Mouse (Mus musculus) limb, embryonic 15.5 days (tissue): Measurements from ENCODE around the gene Pmepa1. TPM values are rescaled to one million over a fixed set of nuclear protein-coding genes. Genes with fewer than 3 reads are reported as not detected.

Experiments
- ATAC-seq: fragments of 200-750 bp; cut with Nextera tagmentation; 2 replicates; pipeline ENCODE4 v1.8.0; 2017; ENCODE audit warnings: low read depth, moderate TSS enrichment; ENCODE audit not compliant: insufficient number of reproducible peaks, low FRiP score, low TSS enrichment
- H3K27ac ChIP-seq: fragments of 300-500 bp; sonication (generic); 2 replicates; pipeline ENCODE4 v1.5.1; 2015; ENCODE audit warnings: moderate library complexity, mild to moderate bottlenecking, inconsistent platforms
- H3K27me3 ChIP-seq: fragments of 300-500 bp; sonication (generic); 2 replicates; pipeline ENCODE4 v1.6.1; 2015; ENCODE audit warnings: inconsistent platforms
- H3K36me3 ChIP-seq: fragments of 300-500 bp; sonication (generic); 2 replicates; pipeline ENCODE4 v1.6.1; 2015; ENCODE audit warnings: inconsistent platforms
- H3K4me1 ChIP-seq: fragments of 300-500 bp; sonication (generic); 2 replicates; pipeline ENCODE4 v1.6.1; 2015; ENCODE audit warnings: inconsistent platforms
- H3K4me2 ChIP-seq: fragments of 300-500 bp; sonication (generic); 2 replicates; pipeline ENCODE4 v1.6.1; 2015; ENCODE audit warnings: mild to moderate bottlenecking, inconsistent platforms
- H3K4me3 ChIP-seq: fragments of 300-500 bp; sonication (generic); 2 replicates; pipeline ENCODE4 v1.5.1; 2015; ENCODE audit warnings: mild to moderate bottlenecking, inconsistent platforms
- H3K9ac ChIP-seq: fragments of 300-500 bp; sonication (generic); 2 replicates; pipeline ENCODE4 v1.6.1; 2015; ENCODE audit warnings: inconsistent platforms
- H3K9me3 ChIP-seq: fragments of 300-500 bp; sonication (generic); 2 replicates; pipeline ENCODE4 v1.6.1; 2016; ENCODE audit warnings: inconsistent platforms
- WGBS: fragments of 180-500 bp; shearing (Covaris S2); methylation state at CpG from one replicate; pipeline ENCODE4 v1.1.7; 2015; 5-methylcytosine and 5-hydroxymethylcytosine counted together
- polyA plus RNA-seq: library from polyadenylated mRNA; unstranded; fragments of >200 nt; fragmentation: Nextera tagmentation; extraction: Ambion mirVana; gene quantifications from 2 replicates; pipeline ENCODE4 v1.2.1, GENCODE M21; 2015

The Pmepa1 gene
- polyA plus RNA-seq, 1 experiment from 2014 or later: 8.4 TPM

DNA sequence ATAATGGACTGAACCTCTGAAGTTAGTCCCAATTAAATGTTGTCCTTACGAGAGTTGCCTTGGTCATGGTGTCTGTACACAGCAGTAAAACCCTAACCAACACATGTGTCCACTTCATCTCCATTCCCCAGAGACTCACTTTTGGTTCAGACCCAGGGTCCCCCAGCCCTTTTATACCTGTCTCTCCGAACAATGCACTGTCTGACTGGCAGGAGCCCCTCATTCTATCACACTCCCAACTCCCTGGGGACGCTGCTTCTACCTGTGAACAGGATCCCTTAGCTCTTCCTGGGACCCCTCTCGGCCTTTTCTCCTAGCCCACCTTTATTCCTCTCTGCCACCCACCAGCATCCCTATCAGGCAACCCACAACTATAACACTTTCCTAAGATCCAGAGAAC lies 81.5 kb downstream of the Pmepa1 start:
- Histone ChIP-seq H3K27ac (no peak overlapping the region), H3K9ac (no peak overlapping the region), H3K4me1 (no peaks in the 10 kb centered on the region), H3K9me3 (no peaks in the 10 kb centered on the region), H3K4me3 (no peak overlapping the region), H3K36me3 (no peaks in the 10 kb centered on the region), H3K4me2 (no peak overlapping the region), H3K27me3 (no peaks in the 10 kb centered on the region)
- 90% methylated on average over 4 of the region's 4 CpGs for WGBS
- ATAC-seq: no peak

DNA sequence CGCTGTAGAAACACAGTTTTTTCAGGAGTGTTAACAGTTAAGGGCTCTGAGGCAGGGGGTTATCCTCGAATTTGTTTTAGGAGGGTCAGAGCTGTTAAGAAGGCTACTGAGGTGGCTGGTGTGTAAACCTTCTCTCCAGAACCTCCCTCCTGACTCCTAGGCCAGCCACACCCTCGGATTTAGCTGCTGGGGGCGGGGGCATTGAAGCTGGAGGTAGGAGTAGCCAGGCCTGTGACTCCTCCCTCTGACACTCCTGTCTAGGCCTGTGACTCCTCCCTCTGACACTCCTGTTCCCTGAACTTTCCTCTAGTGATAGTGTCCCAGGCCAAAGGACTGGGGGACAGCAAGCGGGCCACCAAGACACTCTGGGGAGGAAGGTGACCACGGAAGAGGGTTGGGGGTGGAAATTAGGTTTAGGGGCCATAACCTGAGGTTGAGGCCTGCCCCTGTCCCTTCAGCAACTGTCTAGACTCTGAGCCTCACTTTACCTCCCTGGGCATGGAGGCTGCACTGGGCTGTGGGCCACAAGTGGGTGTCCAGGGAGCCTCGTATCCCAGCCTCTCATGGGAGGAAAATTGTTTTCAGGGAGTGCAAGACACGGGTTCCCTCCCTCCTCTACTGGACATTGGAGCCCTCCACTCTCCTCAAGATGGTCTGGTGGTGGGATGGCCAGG lies 89.0 kb downstream of the Pmepa1 start:
- ATAC-seq: no peak
- 34% methylated on average over 8 of the region's 8 CpGs for WGBS

DNA sequence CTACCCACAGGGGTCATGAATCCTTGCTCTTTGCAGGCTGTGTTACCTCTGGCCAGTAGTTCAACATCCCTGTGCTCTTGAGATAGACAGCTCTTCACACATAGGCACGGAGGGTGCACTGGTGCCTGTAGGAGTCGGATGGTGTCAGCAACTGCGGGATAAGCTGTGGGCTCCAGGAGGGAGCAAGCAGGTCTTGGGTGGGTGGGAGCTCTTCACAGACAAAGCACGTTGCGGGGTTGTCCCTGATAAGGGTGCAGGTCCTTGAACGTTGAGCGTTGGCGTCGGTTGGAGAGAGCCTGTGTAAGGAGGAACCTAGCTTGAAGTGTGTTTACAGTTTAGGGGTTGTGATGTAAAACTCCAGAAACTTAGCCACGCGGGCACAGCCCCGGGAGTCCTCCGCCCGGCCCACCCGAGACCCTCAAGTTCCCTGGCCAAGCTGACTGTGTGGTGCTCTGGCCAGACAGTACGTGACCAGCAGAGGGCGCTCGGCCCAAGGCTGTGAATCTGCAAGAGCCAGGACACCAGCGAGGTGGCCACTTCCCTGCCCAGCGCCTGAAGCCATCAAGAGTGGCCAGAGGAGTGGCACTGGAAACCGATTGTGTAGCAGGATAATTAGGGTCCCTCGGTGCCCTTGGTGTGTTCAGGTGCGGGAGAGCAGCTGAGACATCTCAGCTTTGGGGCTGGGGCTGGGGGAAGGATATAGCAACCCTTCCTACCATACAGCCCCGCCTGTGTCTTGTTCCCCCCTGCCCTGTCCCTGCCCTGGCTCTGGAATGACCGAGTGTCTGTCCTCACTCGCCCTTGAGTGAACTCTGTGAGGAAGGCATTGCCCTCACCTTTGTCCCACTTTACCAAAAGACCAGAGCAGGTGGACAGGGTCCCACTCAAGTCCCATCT lies 90.0 kb downstream of the Pmepa1 start:
- no peak overlapping the region for H3K4me3 ChIP-seq
- no peak overlapping the region for H3K9ac ChIP-seq
- H3K36me3 ChIP-seq: no peaks in the 10 kb centered on the region
- H3K4me1 ChIP-seq: 0 out of 2 replicates have a peak, but pooled peaks cover 6% of the 10 kb centered on the region
- H3K9me3 ChIP-seq: no peaks in the 10 kb centered on the region
- H3K27me3 ChIP-seq: peaks cover 7% of the 10 kb centered on the region; the same call in 1 of the 2 replicates
- no peak overlapping the region for H3K4me2 ChIP-seq
- H3K27ac ChIP-seq: no peak overlapping the region
- 0 out of 2 replicates have a peak, but pooled peaks have one; percentile 30 for ATAC-seq
- 30% methylated on average over 26 of the region's 26 CpGs for WGBS

More for the DNA sequence above, 89.0 kb downstream of the Pmepa1 start:
- Histone ChIP-seq H3K4me2 (no peak overlapping the region), H3K36me3 (no peaks in the 10 kb centered on the region), H3K27me3 (peaks cover 7% of the 10 kb centered on the region; the same call in 1 of the 2 replicates), H3K27ac (no peak overlapping the region), H3K9me3 (no peaks in the 10 kb centered on the region), H3K4me3 (no peak overlapping the region), H3K4me1 (0 out of 2 replicates have a peak, but pooled peaks cover 6% of the 10 kb centered on the region), H3K9ac (no peak overlapping the region)

DNA sequence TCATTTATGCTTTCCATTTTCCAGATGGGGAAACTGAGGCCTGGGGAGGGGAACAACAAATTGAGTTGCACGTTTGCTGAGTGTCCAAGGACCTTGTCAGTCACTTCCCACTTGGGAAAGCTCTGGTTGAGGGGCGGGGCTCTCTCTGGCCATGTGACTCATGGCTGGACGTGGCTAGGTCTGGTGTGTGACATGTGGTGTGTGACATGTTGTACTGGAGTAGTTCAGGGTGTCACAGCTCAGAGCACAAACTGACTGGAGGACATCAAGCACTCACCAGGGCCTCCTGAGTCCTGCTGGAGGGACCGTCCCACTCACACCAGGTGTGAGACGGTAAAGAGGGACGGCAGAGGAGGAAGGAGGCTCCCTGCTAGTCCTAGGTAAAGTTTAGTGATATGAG lies 91.1 kb downstream of the Pmepa1 start:
- ATAC-seq: no peak
- WGBS: 60% methylated on average over 6 of the region's 6 CpGs

DNA sequence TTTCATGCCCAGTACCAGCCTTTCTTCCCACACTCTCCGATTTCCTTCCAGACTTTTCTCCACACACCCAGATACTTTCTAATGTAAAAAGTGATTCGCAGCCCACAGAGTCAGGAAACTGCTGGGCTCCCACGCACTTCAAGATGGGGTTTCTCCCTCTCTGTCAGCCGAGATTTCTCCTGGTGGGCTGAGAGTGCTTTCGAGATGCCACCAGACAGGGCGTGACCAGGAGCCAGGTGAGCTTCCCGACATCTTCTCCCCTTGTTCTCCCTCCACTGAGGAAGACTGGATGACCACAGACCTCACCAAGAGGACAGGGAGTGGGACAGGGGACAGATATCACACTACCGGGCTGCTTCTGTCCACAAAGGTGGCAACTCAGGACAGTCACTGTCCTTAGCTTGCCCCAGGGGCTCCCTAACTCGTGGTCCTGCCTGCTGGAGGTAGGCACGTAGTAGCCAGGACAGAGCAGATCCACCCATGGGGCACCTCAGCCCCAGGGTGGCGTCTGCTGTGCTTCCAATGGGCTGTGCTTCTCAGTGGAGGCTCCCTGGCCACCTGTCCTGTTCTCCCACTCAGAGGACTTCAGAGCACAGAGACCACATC lies 91.8 kb downstream of the Pmepa1 start:
- H3K4me1 ChIP-seq: peaks cover 11% of the 10 kb centered on the region; the same call in 1 of the 2 replicates
- no peaks in the 10 kb centered on the region for H3K36me3 ChIP-seq
- no peak overlapping the region for H3K27ac ChIP-seq
- H3K4me2 ChIP-seq: no peak overlapping the region
- peaks cover 7% of the 10 kb centered on the region for H3K27me3 ChIP-seq
- WGBS: 63% methylated on average over 11 of the region's 11 CpGs
- H3K9ac ChIP-seq: no peak overlapping the region
- no peak overlapping the region for H3K4me3 ChIP-seq
- H3K9me3 ChIP-seq: no peaks in the 10 kb centered on the region
- no peak for ATAC-seq

More for the DNA sequence above, 91.1 kb downstream of the Pmepa1 start:
- Histone ChIP-seq H3K9me3 (no peaks in the 10 kb centered on the region), H3K27me3 (peaks cover 7% of the 10 kb centered on the region; the same call in 1 of the 2 replicates), H3K4me2 (no peak overlapping the region), H3K27ac (no peak overlapping the region), H3K4me1 (peaks cover 11% of the 10 kb centered on the region; the same call in 1 of the 2 replicates), H3K36me3 (no peaks in the 10 kb centered on the region), H3K4me3 (no peak overlapping the region), H3K9ac (no peak overlapping the region)

DNA sequence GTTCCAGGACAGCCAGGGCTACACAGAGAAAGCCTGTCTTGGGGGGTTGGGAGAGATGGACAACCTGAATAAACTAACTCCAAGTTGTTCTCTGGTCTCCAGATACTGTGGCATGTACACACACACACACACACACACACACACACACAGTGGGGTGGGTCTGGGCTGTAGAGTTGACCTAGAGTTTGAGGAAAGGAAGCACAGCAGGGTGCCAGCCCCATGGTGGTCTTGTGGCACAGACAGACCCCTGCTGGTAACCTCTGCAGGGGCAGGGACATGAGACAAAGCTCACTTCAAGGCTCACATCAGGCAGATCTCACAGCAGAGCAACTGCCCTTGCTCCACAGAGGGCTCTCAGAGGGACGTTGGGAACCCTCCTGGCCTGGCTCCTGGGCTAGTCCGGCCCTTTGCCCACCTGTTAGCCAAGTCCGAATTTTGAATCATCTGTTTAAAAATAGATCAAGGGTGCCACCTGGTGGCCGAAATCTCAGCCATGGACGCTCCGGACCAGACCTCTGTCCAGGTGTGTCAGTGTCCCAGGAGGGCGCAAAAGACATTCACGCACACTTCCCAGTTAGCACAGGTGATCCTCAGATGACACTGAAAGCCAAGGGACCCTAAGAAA lies 92.4 kb downstream of the Pmepa1 start:
- Histone ChIP-seq H3K9ac (no peak overlapping the region), H3K4me1 (peaks cover 11% of the 10 kb centered on the region; the same call in 1 of the 2 replicates), H3K4me2 (no peak overlapping the region), H3K36me3 (no peaks in the 10 kb centered on the region), H3K27me3 (peaks cover 7% of the 10 kb centered on the region), H3K4me3 (no peak overlapping the region), H3K27ac (no peak overlapping the region), H3K9me3 (no peaks in the 10 kb centered on the region)
- ATAC-seq: no peak
- 5% methylated on average over 8 of the region's 8 CpGs for WGBS

DNA sequence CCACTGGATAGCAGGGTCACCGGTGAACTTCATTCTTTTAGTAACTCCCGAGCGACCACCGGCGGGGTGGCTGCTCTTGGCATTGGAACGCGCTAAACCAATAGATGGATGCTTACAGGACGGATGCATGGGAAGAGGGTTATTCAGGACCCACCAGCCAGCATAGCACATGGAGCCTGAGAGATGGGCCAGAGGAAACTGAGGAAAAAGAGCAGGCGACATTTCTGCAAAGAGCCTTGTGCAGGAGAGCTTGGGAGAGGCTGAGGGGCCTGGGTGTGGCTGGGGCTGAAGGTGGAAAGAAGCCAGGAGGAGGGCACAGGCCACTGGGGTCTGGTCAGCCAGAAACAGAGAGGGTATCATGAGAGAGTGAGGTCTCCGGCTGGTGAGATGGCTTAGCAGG lies 93.0 kb downstream of the Pmepa1 start:
- Histone ChIP-seq H3K4me1 (peaks cover 11% of the 10 kb centered on the region; the same call in 1 of the 2 replicates), H3K9ac (no peak overlapping the region), H3K4me3 (no peak overlapping the region), H3K4me2 (no peak overlapping the region), H3K9me3 (no peaks in the 10 kb centered on the region), H3K27ac (no peak overlapping the region), H3K36me3 (no peaks in the 10 kb centered on the region), H3K27me3 (peaks cover 7% of the 10 kb centered on the region)
- 89% methylated on average over 10 of the region's 10 CpGs for WGBS
- no peak for ATAC-seq

DNA sequence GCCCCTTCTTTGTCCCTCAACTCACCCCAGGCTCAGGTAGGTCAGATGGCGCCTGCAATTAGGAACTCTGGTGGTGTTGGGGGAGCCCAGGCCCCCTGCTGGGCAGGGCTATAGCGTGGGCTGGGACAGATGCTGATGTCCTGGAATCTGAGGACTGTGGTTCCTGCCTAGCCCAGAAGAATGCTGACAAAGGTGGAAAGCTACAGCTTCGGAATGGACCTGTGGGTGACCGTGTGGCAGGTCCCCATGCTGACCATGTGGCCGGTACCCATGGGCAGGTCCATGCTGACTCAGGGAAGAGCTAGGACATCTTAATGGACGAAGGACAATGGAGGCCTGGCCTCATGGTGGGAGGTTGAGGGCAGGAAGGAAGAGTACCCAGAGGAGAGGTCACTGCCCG lies 93.5 kb downstream of the Pmepa1 start:
- H3K4me1 ChIP-seq: peaks cover 14% of the 10 kb centered on the region; the same call in 1 of the 2 replicates
- WGBS: 84% methylated on average over 7 of the region's 7 CpGs
- H3K9ac ChIP-seq: no peak overlapping the region
- H3K4me2 ChIP-seq: no peak overlapping the region
- no peak for ATAC-seq
- no peak overlapping the region for H3K27ac ChIP-seq
- no peaks in the 10 kb centered on the region for H3K36me3 ChIP-seq
- H3K27me3 ChIP-seq: peaks cover 7% of the 10 kb centered on the region
- H3K4me3 ChIP-seq: no peak overlapping the region
- H3K9me3 ChIP-seq: no peaks in the 10 kb centered on the region

DNA sequence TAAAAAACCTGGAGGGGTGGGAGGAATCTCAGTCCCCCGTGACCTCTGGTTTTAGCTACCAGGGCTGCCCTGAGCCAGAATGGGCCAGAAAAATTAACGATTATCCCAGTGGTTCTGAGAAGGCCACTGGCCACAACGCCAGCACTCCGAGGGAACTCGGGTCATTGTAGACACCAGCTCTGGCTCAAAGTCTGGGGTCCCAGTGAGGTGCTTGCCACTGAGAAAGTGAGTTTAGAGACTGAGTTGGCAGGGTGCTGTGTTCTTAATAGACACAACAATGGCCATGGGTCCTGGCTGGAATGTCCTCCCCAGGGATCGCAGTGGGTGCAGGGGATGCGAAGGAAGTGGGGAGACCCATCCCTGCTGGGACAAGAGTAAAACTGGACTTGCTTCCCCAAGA lies 94.4 kb downstream of the Pmepa1 start:
- H3K9ac ChIP-seq: no peak overlapping the region
- 89% methylated on average over 7 of the region's 7 CpGs for WGBS
- H3K4me1 ChIP-seq: peaks cover 14% of the 10 kb centered on the region; the same call in 1 of the 2 replicates
- H3K36me3 ChIP-seq: no peaks in the 10 kb centered on the region
- H3K27ac ChIP-seq: no peak overlapping the region
- no peak overlapping the region for H3K4me3 ChIP-seq
- no peak overlapping the region for H3K4me2 ChIP-seq
- ATAC-seq: no peak
- H3K27me3 ChIP-seq: peaks cover 7% of the 10 kb centered on the region
- H3K9me3 ChIP-seq: no peaks in the 10 kb centered on the region

DNA sequence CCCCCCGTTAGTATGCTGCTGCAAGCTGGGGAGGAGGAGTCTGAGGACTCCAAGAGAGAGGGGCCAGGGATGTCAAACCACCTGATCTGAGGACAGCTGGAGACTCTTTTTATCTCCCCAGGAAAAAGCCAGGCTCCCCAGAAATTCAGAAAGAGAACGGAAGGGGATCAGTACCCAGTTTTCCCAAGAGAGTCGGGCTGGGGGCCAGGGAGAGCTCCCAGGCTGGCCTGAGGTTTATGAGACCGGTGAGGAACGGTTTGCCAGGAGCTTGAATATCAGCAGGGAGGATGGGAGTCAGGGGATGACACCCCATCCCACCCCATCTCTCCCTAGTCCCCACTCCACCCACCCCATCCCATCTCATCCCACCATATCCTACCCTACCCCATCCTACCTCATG lies 94.8 kb downstream of the Pmepa1 start:
- Histone ChIP-seq H3K27me3 (peaks cover 7% of the 10 kb centered on the region), H3K9ac (no peak overlapping the region)
- WGBS: 49% methylated on average over 5 of the region's 5 CpGs

DNA sequence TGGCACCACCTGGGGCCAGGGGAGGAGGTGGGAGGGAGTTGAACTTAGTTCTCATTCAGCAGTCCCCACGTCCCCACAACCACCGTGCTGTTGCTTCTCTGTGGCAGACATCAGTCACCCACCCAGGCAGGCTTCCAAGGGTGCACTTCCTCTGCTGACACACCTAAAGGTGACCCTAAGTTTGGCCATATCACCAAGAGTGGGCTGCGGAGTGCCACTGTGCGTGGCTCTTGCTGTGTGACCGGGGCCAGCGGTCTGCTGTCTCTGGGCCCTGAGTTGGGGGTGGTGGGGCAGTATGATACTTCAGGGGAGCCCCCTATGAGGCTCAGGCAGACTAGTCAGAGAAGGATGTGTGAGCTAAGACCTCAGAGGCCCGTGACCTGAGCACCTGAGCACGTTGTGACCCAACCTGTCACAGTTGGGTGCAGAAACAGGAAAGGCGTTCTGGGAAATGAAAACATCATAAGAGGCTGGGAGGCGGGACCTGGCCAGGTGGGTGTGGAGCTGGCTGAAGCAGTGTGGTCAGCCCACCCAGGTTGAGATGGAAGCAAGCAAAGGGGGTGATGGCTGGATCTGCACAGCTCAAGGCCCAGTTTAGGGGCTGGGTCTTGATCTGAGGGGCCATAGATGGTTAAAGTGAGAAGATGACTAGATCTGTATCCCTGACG lies 95.5 kb downstream of the Pmepa1 start:
- no peak overlapping the region for H3K4me2 ChIP-seq
- H3K4me1 ChIP-seq: peaks cover 12% of the 10 kb centered on the region; the same call in 1 of the 2 replicates
- no peak for ATAC-seq
- H3K36me3 ChIP-seq: no peaks in the 10 kb centered on the region
- peaks cover 7% of the 10 kb centered on the region for H3K27me3 ChIP-seq
- H3K27ac ChIP-seq: no peak overlapping the region
- H3K9ac ChIP-seq: no peak overlapping the region
- no peaks in the 10 kb centered on the region for H3K9me3 ChIP-seq
- no peak overlapping the region for H3K4me3 ChIP-seq
- WGBS: 77% methylated on average over 11 of the region's 11 CpGs

More for the DNA sequence above, 94.8 kb downstream of the Pmepa1 start:
- Histone ChIP-seq H3K4me1 (peaks cover 13% of the 10 kb centered on the region; the same call in 1 of the 2 replicates), H3K4me3 (no peak overlapping the region), H3K9me3 (no peaks in the 10 kb centered on the region), H3K36me3 (no peaks in the 10 kb centered on the region), H3K27ac (no peak overlapping the region), H3K4me2 (no peak overlapping the region)
- ATAC-seq: no peak
